Mouse (Mus musculus) ES-E14 (cell line): ENCODE data around the gene Itsn1.

Source experiments
- CHD2 ChIP-seq: IDR thresholded peaks from 2 replicates; pipeline ENCODE4 v1.6.1; 2014; ENCODE audit warnings: mild to moderate bottlenecking, low read depth, low read length, inconsistent platforms
- HCFC1 ChIP-seq: IDR thresholded peaks from 2 replicates; pipeline ENCODE4 v1.6.1; 2012; ENCODE audit warnings: low read length, inconsistent platforms, borderline replicate concordance; ENCODE audit not compliant: insufficient read depth
- MAFK ChIP-seq: IDR thresholded peaks from 2 replicates; pipeline ENCODE4 v1.6.1; 2014; ENCODE audit warnings: mild to moderate bottlenecking, low read depth, low read length, inconsistent platforms; ENCODE audit not compliant: insufficient read depth
- ZC3H11A ChIP-seq: IDR thresholded peaks from 2 replicates; pipeline ENCODE4 v1.6.1; 2012; ENCODE audit warnings: low read depth, mild to moderate bottlenecking, inconsistent platforms, low read length, borderline replicate concordance
- ZNF384 ChIP-seq: IDR thresholded peaks from 2 replicates; pipeline ENCODE4 v1.6.1; 2012; ENCODE audit warnings: low read depth, low read length, inconsistent platforms

GRCm38 (mm10) chr16:91935726-91936125, 206.6 kb downstream of the Itsn1 start:
- TF ChIP-seq CHD2 (no peak), MAFK (no peak), ZC3H11A (no peak), ZNF384 (no peak), HCFC1 (no peak)
